ENCODE assay signal across 30 mouse cellular contexts in genomic region chr5:22899913-22900312, GRCm38 (mm10).
"Had no signal": no experiment of that assay in that cellular context is flagged by ENCODE, and none has a peak within 500 bp of the region (broad histone marks: within the 10 kb centered on the region; RNA-seq: fewer than 3 reads in every experiment).

No protein-coding gene starts in this region.

- H3K27me3 ChIP-seq: limb, embryonic 12.5 days; limb, embryonic 13.5 days; limb, embryonic 15.5 days; liver, embryonic 12.5 days; liver, embryonic 13.5 days; liver, embryonic 15.5 days; lung, embryonic 15.5 days; megakaryocyte, embryonic 14.5 days; midbrain, embryonic 12.5 days; midbrain, embryonic 13.5 days; midbrain, embryonic 15.5 days; neural tube, embryonic 12.5 days had no signal

- H3K9me3 ChIP-seq: limb, embryonic 10.5 days; limb, embryonic 12.5 days; limb, embryonic 13.5 days; limb, embryonic 15.5 days; liver, embryonic 12.5 days; liver, embryonic 13.5 days; liver, embryonic 15.5 days; lung, embryonic 15.5 days; megakaryocyte, embryonic 14.5 days; midbrain, embryonic 10.5 days; midbrain, embryonic 12.5 days; midbrain, embryonic 13.5 days; midbrain, embryonic 15.5 days; neural tube, embryonic 12.5 days had no signal

- H3K9ac ChIP-seq: limb, embryonic 12.5 days; limb, embryonic 13.5 days; limb, embryonic 15.5 days; liver, embryonic 12.5 days; liver, embryonic 13.5 days; liver, embryonic 14.5 days; liver, embryonic 15.5 days; liver, postnatal 0 days; lung, embryonic 14.5 days; lung, embryonic 15.5 days; midbrain, embryonic 12.5 days; midbrain, embryonic 13.5 days; midbrain, embryonic 15.5 days; neural tube, embryonic 12.5 days had no signal

- H3K36me3 ChIP-seq: limb, embryonic 10.5 days; limb, embryonic 12.5 days; limb, embryonic 13.5 days; limb, embryonic 15.5 days; liver, embryonic 12.5 days; liver, embryonic 13.5 days; liver, embryonic 15.5 days; lung, embryonic 15.5 days; midbrain, embryonic 10.5 days; midbrain, embryonic 12.5 days; midbrain, embryonic 13.5 days; midbrain, embryonic 15.5 days; neural tube, embryonic 12.5 days had no signal

- H3K27ac ChIP-seq: limb, embryonic 10.5 days; limb, embryonic 12.5 days; limb, embryonic 13.5 days; limb, embryonic 15.5 days; liver, embryonic 12.5 days; liver, embryonic 13.5 days; liver, embryonic 14.5 days; liver, embryonic 15.5 days; lung, embryonic 15.5 days; macrophage; midbrain, embryonic 10.5 days; midbrain, embryonic 12.5 days; midbrain, embryonic 13.5 days; midbrain, embryonic 15.5 days; neural tube, embryonic 12.5 days had no signal

- H3K4me2 ChIP-seq: limb, embryonic 12.5 days; limb, embryonic 13.5 days; limb, embryonic 15.5 days; liver, embryonic 11.5 days; liver, embryonic 12.5 days; liver, embryonic 13.5 days; liver, embryonic 15.5 days; lung, embryonic 14.5 days; lung, embryonic 15.5 days; midbrain, embryonic 11.5 days; midbrain, embryonic 12.5 days; midbrain, embryonic 13.5 days; midbrain, embryonic 15.5 days; neural tube, embryonic 12.5 days had no signal

- H3K4me3 ChIP-seq: limb, embryonic 10.5 days; limb, embryonic 12.5 days; limb, embryonic 13.5 days; limb, embryonic 15.5 days; liver, embryonic 12.5 days; liver, embryonic 13.5 days; liver, embryonic 15.5 days; lung, embryonic 15.5 days; megakaryocyte, embryonic 14.5 days; midbrain, embryonic 10.5 days; midbrain, embryonic 12.5 days; midbrain, embryonic 13.5 days; midbrain, embryonic 15.5 days; myocyte; neural tube, embryonic 12.5 days had no signal

- H3K4me1 ChIP-seq: limb, embryonic 10.5 days; limb, embryonic 12.5 days; limb, embryonic 13.5 days; limb, embryonic 15.5 days; liver, embryonic 12.5 days; liver, embryonic 13.5 days; liver, embryonic 15.5 days; lung, embryonic 15.5 days; megakaryocyte, embryonic 14.5 days; midbrain, embryonic 12.5 days; neural tube, embryonic 12.5 days had no signal

- DNase-seq: left cerebral cortex, postnatal 4 days; liver; liver, embryonic 13.5 days; liver, postnatal 0 days; lung, adult 18-20 months; lung, adult 2 months; lung, embryonic 14.5 days; lung, postnatal 10 days; lung, postnatal 14 days; lung, postnatal 36 days; lung, postnatal 4 days; midbrain, embryonic 14.5 days had no signal
